Mouse (Mus musculus): ENCODE results near the gene Cnpy2. TPM values are rescaled to one million over a fixed set of nuclear protein-coding genes. Genes with fewer than 3 reads are reported as not detected.
A peak's percentile ranks its signal among the peaks of the same experiment; 100 is the strongest.

The Cnpy2 gene
- polyA plus RNA-seq, 1 experiment from 2014 or later, result 245 TPM

- H3K4me1 ChIP-seq, result no peaks in the 10 kb centered on the region
- no peaks in the 10 kb centered on the region for H3K27me3 ChIP-seq (ENCODE audit: low read depth, poor library complexity, severe bottlenecking)
- no peaks in the 10 kb centered on the region for H3K9me3 ChIP-seq (replicated peaks)
- no peak for DNase-seq (ENCODE audit: low spot score)
- peaks cover 98% of the 10 kb centered on the region for H3K36me3 ChIP-seq
- H3K27ac ChIP-seq (replicated peaks), result no peak overlapping the region
- 47% methylated on average over 2 of the region's 2 CpGs for WGBS
- no peak overlapping the region for H3K4me3 ChIP-seq
Observed at GRCm38 (mm10) chr10:128358796-128359195, 36.5 kb downstream of the Cnpy2 start.

- no peaks in the 10 kb centered on the region for H3K27me3 ChIP-seq (ENCODE audit: low read depth, poor library complexity, severe bottlenecking)
- peaks cover 98% of the 10 kb centered on the region for H3K36me3 ChIP-seq
- no peak overlapping the region for H3K4me3 ChIP-seq
- WGBS, result 95% methylated on average over 6 of the region's 6 CpGs
- H3K27ac ChIP-seq (replicated peaks), result no peak overlapping the region
- no peaks in the 10 kb centered on the region for H3K9me3 ChIP-seq (replicated peaks)
- no peak for DNase-seq (ENCODE audit: low spot score)
- no peaks in the 10 kb centered on the region for H3K4me1 ChIP-seq
Observed at GRCm38 (mm10) chr10:128359226-128359625, 37.0 kb downstream of the Cnpy2 start.

GRCm38 (mm10) chr10:128361836-128362235, 39.6 kb downstream of the Cnpy2 start:
- Histone ChIP-seq H3K36me3 (peaks cover 93% of the 10 kb centered on the region), H3K27me3 (ENCODE audit: low read depth, poor library complexity, severe bottlenecking) (no peaks in the 10 kb centered on the region), H3K27ac (replicated peaks) (no peak overlapping the region), H3K4me3 (no peak overlapping the region), H3K4me1 (no peaks in the 10 kb centered on the region), H3K9me3 (replicated peaks) (no peaks in the 10 kb centered on the region)
- DNase-seq (ENCODE audit: low spot score), result no peak
- WGBS, result 94% methylated on average over 6 of the region's 6 CpGs

DNA sequence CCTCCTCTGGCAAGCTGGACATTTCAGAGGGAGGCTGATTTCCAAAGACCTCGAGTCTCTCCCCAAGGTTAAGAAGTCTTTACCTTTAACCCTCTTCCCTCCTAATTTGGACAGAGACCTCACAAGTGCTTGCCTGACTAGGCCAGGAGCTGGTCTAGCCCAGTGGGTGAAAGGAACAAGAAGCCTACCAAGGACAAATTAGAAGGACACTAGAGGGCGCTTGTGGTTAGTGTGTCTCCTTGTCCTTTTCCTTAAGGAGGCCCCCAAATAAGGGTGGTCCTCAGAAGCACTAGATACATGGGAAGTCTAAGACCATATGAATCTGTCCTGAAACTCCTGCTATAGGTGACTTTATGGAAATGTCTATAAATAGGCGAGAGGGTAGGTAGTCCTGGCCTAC, 40.3 kb downstream of the Cnpy2 start:
- Histone ChIP-seq H3K4me3 (no peak overlapping the region), H3K4me1 (peaks cover 4% of the 10 kb centered on the region), H3K36me3 (peaks cover 86% of the 10 kb centered on the region), H3K27ac (replicated peaks) (no peak overlapping the region), H3K9me3 (replicated peaks) (no peaks in the 10 kb centered on the region), H3K27me3 (ENCODE audit: low read depth, poor library complexity, severe bottlenecking) (no peaks in the 10 kb centered on the region)
- no peak for DNase-seq (ENCODE audit: low spot score)
- 54% methylated on average over 3 of the region's 3 CpGs for WGBS

- H3K27me3 ChIP-seq (ENCODE audit: low read depth, poor library complexity, severe bottlenecking), result no peaks in the 10 kb centered on the region
- H3K27ac ChIP-seq (replicated peaks), result peak overlapping the region; percentile 85
- H3K4me1 ChIP-seq, result peaks cover 27% of the 10 kb centered on the region
- H3K9me3 ChIP-seq (replicated peaks), result no peaks in the 10 kb centered on the region
- no peak for DNase-seq (ENCODE audit: low spot score)
- 18% methylated on average over 19 of the region's 19 CpGs for WGBS
- peak overlapping the region; percentile 82 for H3K4me3 ChIP-seq
- H3K36me3 ChIP-seq, result peaks cover 32% of the 10 kb centered on the region
Observed at GRCm38 (mm10) chr10:128367899-128368401, 45.7 kb downstream of the Cnpy2 start.

DNA sequence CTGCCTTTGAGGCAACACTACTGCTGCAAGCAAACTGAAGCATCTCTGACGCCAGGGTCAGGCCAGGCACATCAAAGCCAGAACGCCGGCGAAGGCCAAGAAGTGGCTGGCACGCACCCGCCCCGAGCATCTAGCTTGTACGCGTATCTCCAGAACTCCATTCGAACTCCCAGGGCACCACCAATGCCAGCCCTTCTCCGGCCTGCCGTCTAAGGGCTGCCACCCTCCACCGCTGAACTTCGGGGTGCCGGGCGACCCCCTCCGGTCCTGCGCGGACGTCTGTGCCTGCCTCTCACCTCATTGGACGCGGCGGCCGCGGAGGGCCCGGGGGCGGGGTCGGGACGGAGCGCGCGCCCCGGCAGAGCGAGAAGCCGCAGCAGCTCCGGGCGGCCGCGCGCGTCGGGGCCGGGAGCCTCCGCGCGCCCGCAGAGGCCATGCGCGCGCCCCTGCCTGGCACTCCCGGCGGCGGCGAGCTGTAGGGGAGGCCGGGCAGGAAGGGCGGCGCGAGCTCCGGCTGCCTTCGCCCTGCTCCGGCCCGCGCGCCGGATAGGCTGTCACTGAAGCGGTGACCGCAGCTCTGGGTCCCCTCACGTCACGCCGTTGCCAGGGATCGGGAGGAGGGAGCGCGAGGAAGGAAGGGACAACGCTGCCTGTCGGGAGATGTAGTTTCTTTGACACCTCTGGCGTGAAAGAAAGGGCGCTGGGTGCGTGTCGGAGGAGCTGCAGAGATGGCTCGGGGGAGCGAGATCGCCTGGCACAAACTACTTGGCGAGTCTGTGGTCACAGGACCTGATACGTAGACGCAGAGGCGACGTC, 46.4 kb downstream of the Cnpy2 start, which contains the start of gene Coq10a:
Gene Coq10a, minus strand, starts transcription at position 596 of the 816 bp plus-strand sequence.
- WGBS, result 0% methylated on average over 87 of the region's 87 CpGs

GRCm38 (mm10) chr10:128369218-128369543, 46.9 kb downstream of the Cnpy2 start:
- Histone ChIP-seq H3K9me3 (replicated peaks) (no peaks in the 10 kb centered on the region), H3K36me3 (peaks cover 20% of the 10 kb centered on the region), H3K4me3 (peak overlapping the region; percentile 82), H3K4me1 (peaks cover 27% of the 10 kb centered on the region), H3K27me3 (ENCODE audit: low read depth, poor library complexity, severe bottlenecking) (no peaks in the 10 kb centered on the region), H3K27ac (replicated peaks) (peak overlapping the region; percentile 85)
- WGBS, result 7% methylated on average over 9 of the region's 9 CpGs
- DNase-seq (ENCODE audit: low spot score), result no peak

More for the DNA sequence above, 46.4 kb downstream of the Cnpy2 start, which contains the start of gene Coq10a:
- peaks cover 26% of the 10 kb centered on the region for H3K36me3 ChIP-seq
- H3K4me1 ChIP-seq, result peaks cover 27% of the 10 kb centered on the region
- peak within 1 kb of the TSS; percentile 85 for H3K27ac ChIP-seq (replicated peaks)
- no peaks in the 10 kb centered on the region for H3K27me3 ChIP-seq (ENCODE audit: low read depth, poor library complexity, severe bottlenecking)
- H3K9me3 ChIP-seq (replicated peaks), result no peaks in the 10 kb centered on the region
- peak; percentile 93 for DNase-seq (ENCODE audit: low spot score)
- peak within 1 kb of the TSS; percentile 82 for H3K4me3 ChIP-seq

DNA sequence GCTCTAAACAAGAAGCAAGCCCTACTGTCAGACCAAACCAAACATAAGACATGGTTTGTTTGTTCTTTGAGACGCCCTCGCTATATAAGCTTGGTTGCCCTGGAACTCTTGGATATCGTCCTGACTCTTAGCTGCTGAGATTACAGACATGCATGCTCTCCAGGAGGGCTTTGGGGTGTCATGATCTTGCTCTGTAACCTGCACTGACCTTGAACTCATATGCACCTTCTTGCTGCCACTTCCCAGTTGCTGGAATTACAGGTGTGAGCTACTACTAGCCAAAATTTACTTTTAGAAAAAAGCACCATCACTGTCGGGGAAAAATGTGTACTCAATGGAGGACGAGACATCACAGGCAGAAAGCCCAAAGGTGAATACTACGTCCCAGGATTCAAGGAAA, 47.3 kb downstream of the Cnpy2 start:
- WGBS, result 77% methylated on average over 6 of the region's 6 CpGs
- peaks cover 16% of the 10 kb centered on the region for H3K36me3 ChIP-seq
- H3K4me1 ChIP-seq, result peaks cover 27% of the 10 kb centered on the region
- H3K9me3 ChIP-seq (replicated peaks), result no peaks in the 10 kb centered on the region
- H3K27me3 ChIP-seq (ENCODE audit: low read depth, poor library complexity, severe bottlenecking), result no peaks in the 10 kb centered on the region
- peak overlapping the region; percentile 82 for H3K4me3 ChIP-seq
- peak overlapping the region; percentile 85 for H3K27ac ChIP-seq (replicated peaks)
- DNase-seq (ENCODE audit: low spot score), result no peak

DNA sequence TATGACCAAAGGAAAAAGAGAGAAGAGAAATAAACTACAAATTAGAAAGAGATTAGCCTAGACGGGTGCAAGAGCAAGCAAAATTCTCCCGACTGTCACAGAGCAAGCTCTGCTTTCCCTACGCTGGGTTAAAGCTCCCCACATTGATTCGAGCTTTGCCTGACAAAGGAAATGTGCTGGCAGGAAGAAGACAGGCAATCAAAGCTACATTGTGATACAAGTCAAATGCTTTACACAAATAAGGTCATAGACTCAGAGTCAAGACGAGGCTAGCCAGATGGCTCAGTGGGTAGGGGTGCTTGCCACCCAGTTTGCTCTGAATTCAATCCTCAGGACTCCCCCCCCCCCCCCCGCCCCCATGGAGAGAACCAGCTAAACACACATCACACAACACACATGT, 47.8 kb downstream of the Cnpy2 start:
- Histone ChIP-seq H3K4me1 (peaks cover 27% of the 10 kb centered on the region), H3K36me3 (peaks cover 12% of the 10 kb centered on the region), H3K4me3 (no peak overlapping the region), H3K9me3 (replicated peaks) (no peaks in the 10 kb centered on the region), H3K27ac (replicated peaks) (no peak overlapping the region), H3K27me3 (ENCODE audit: low read depth, poor library complexity, severe bottlenecking) (no peaks in the 10 kb centered on the region)
- no peak for DNase-seq (ENCODE audit: low spot score)
- 70% methylated on average over 5 of the region's 6 CpGs for WGBS

DNA sequence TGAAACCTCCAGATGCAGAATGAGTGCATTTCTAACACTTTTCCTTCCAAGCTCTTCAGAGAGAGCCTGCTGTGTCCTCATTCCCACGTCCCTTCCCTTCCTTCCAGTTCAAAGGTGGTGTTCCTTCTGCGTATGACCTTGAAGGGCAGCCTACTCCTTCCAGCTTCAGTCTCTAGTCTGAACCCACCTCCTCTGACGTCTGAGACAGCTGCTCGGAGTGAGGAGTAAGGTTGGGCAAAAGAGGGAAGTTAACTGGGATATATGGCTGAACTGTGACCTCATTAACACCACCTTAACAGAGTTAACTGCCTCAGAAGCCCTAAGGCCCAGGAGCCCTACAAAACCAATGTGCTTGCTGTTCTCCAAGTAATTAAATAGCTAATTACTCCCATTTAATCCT, 48.3 kb downstream of the Cnpy2 start:
- no peak overlapping the region for H3K27ac ChIP-seq (replicated peaks)
- H3K4me3 ChIP-seq, result no peak overlapping the region
- no peak for DNase-seq (ENCODE audit: low spot score)
- WGBS, result 60% methylated on average over 4 of the region's 4 CpGs
- H3K27me3 ChIP-seq (ENCODE audit: low read depth, poor library complexity, severe bottlenecking), result no peaks in the 10 kb centered on the region
- peaks cover 6% of the 10 kb centered on the region for H3K36me3 ChIP-seq
- H3K9me3 ChIP-seq (replicated peaks), result no peaks in the 10 kb centered on the region
- H3K4me1 ChIP-seq, result peaks cover 27% of the 10 kb centered on the region

- no peaks in the 10 kb centered on the region for H3K27me3 ChIP-seq (ENCODE audit: low read depth, poor library complexity, severe bottlenecking)
- no peak overlapping the region for H3K27ac ChIP-seq (replicated peaks)
- WGBS, result 80% methylated on average over 5 of the region's 5 CpGs
- H3K36me3 ChIP-seq, result no peaks in the 10 kb centered on the region
- DNase-seq (ENCODE audit: low spot score), result no peak
- H3K9me3 ChIP-seq (replicated peaks), result no peaks in the 10 kb centered on the region
- H3K4me1 ChIP-seq, result peaks cover 38% of the 10 kb centered on the region
- no peak overlapping the region for H3K4me3 ChIP-seq
Observed at GRCm38 (mm10) chr10:128372142-128372541, 49.9 kb downstream of the Cnpy2 start.

- no peak for DNase-seq (ENCODE audit: low spot score)
- H3K4me3 ChIP-seq, result no peak overlapping the region
- WGBS, result 87% methylated on average over 6 of the region's 6 CpGs
- H3K27ac ChIP-seq (replicated peaks), result no peak overlapping the region
- H3K36me3 ChIP-seq, result peaks cover 4% of the 10 kb centered on the region
- H3K9me3 ChIP-seq (replicated peaks), result no peaks in the 10 kb centered on the region
- no peaks in the 10 kb centered on the region for H3K27me3 ChIP-seq (ENCODE audit: low read depth, poor library complexity, severe bottlenecking)
- peaks cover 34% of the 10 kb centered on the region for H3K4me1 ChIP-seq
Observed at GRCm38 (mm10) chr10:128372989-128373748, 50.9 kb downstream of the Cnpy2 start.

DNA sequence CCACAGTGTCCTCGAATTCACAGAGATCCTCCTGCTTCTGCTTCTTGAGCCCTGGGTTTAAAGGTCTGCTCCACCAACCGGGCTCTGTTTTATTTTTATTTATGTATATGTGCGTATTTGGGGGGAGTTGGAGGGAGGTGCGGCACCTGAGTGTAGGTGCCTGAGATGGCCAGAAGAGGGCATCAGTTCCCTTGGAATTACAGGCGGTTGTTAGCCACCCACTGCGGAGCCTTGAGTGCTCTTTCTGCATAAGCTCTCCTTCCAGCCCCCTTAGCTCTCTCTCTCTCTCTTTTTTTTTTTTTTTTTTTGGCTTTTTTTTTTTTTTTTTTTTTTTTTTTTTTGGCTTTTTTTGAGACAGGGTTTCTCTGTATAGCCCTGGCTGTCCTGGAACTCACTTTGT, 52.1 kb downstream of the Cnpy2 start:
- Histone ChIP-seq H3K4me3 (no peak overlapping the region), H3K9me3 (replicated peaks) (no peaks in the 10 kb centered on the region), H3K4me1 (peaks cover 37% of the 10 kb centered on the region), H3K27ac (replicated peaks) (no peak overlapping the region), H3K36me3 (peaks cover 16% of the 10 kb centered on the region), H3K27me3 (ENCODE audit: low read depth, poor library complexity, severe bottlenecking) (no peaks in the 10 kb centered on the region)
- no peak for DNase-seq (ENCODE audit: low spot score)
- 79% methylated on average over 6 of the region's 6 CpGs for WGBS

Data from midbrain, embryonic 10.5 days (tissue).